Mouse (Mus musculus) intestine, embryonic 16.5 days (tissue): ENCODE results near the gene Olfr655. TPM values are rescaled to one million over a fixed set of nuclear protein-coding genes. Genes with fewer than 3 reads are reported as not detected.
A peak's percentile ranks its signal among the peaks of the same experiment; 100 is the strongest.

Experiments
- ATAC-seq: fragments of 200-750 bp; cut with Nextera tagmentation; 2 replicates; pipeline ENCODE4 v1.8.0; 2017; ENCODE audit warnings: moderate TSS enrichment, moderate library complexity
- H3K27ac ChIP-seq: fragments of 300-500 bp; sonication (generic); 2 replicates; pipeline ENCODE4 v1.5.1; 2014; ENCODE audit warnings: mild to moderate bottlenecking, low read length
- H3K27me3 ChIP-seq: fragments of 300-500 bp; sonication (generic); replicated peaks from 2 replicates; pipeline ENCODE4 v1.6.1; 2014; ENCODE audit warnings: low read length, control low read depth, mixed read lengths; ENCODE audit not compliant: control insufficient read depth, insufficient read depth
- H3K36me3 ChIP-seq: fragments of 300-500 bp; sonication (generic); 2 replicates; pipeline ENCODE4 v1.6.1; 2014; ENCODE audit warnings: low read length, control low read depth; ENCODE audit not compliant: control insufficient read depth, insufficient read depth
- H3K4me1 ChIP-seq: fragments of 300-500 bp; sonication (generic); 2 replicates; pipeline ENCODE4 v1.6.1; 2014; ENCODE audit warnings: low read length, control low read depth, mixed read lengths; ENCODE audit not compliant: control insufficient read depth, insufficient read depth
- H3K4me2 ChIP-seq: fragments of 300-500 bp; sonication (generic); 2 replicates; pipeline ENCODE4 v1.6.1; 2014; ENCODE audit warnings: low read depth, low read length, control low read depth
- H3K4me3 ChIP-seq: fragments of 300-500 bp; sonication (generic); 2 replicates; pipeline ENCODE4 v1.5.1; 2014; ENCODE audit warnings: mild to moderate bottlenecking, low read length
- H3K9ac ChIP-seq: fragments of 300-500 bp; sonication (generic); 2 replicates; pipeline ENCODE4 v1.6.1; 2014; ENCODE audit warnings: low read depth, low read length
- H3K9me3 ChIP-seq: fragments of 300-500 bp; sonication (generic); 2 replicates; pipeline ENCODE4 v1.6.1; 2016; ENCODE audit warnings: low read length, control low read depth; ENCODE audit not compliant: control insufficient read depth
- WGBS: fragments of 180-500 bp; shearing (Covaris S2); extraction: QIAGEN DNeasy Blood & Tissue Kit; methylation state at CpG from one replicate; pipeline ENCODE4 v1.1.7; 2014; 5-methylcytosine and 5-hydroxymethylcytosine counted together
- polyA plus RNA-seq: library from polyadenylated mRNA; unstranded; fragments of >200 nt; fragmentation: Nextera tagmentation; extraction: Ambion mirVana; gene quantifications from 2 replicates; pipeline ENCODE4 v1.2.1, GENCODE M21; 2015

The Olfr655 gene
- not detected in 2 replicates for polyA plus RNA-seq

GRCm38 (mm10) chr7:104601679-104602078, at the start of gene Olfr655:
Gene Olfr655 (minus strand): TSS chr7:104601779.
- WGBS: 82% methylated on average over 2 of the region's 2 CpGs
- no peak for ATAC-seq
- no peaks in the 10 kb centered on the region for H3K4me1 ChIP-seq

GRCm38 (mm10) chr7:104646841-104647482, 45.4 kb upstream of the Olfr655 start, which contains the start of gene Olfr658:
Gene Olfr658 (minus strand): TSS chr7:104647305.
- 24% methylated on average over 21 of the region's 22 CpGs for WGBS
- Histone ChIP-seq H3K36me3 (no peaks in the 10 kb centered on the region), H3K9me3 (no peaks in the 10 kb centered on the region), H3K4me3 (peak within 1 kb of the TSS; percentile 31), H3K9ac (no peak within 1 kb of the TSS), H3K27ac (no peak within 1 kb of the TSS), H3K4me2 (peak within 1 kb of the TSS; percentile 55), H3K4me1 (no peaks in the 10 kb centered on the region), H3K27me3 (no peaks in the 10 kb centered on the region)
- ATAC-seq: peak; percentile 91

More at GRCm38 (mm10) chr7:104601679-104602078, at the start of gene Olfr655:
- Histone ChIP-seq H3K27ac (no peak within 1 kb of the TSS), H3K9ac (no peak within 1 kb of the TSS), H3K9me3 (no peaks in the 10 kb centered on the region), H3K4me2 (no peak within 1 kb of the TSS), H3K27me3 (no peaks in the 10 kb centered on the region), H3K4me3 (no peak within 1 kb of the TSS), H3K36me3 (no peaks in the 10 kb centered on the region)

- H3K36me3 ChIP-seq: no peaks in the 10 kb centered on the region
- no peak within 1 kb of the TSS for H3K4me2 ChIP-seq
- no peaks in the 10 kb centered on the region for H3K27me3 ChIP-seq
- H3K4me1 ChIP-seq: no peaks in the 10 kb centered on the region
- no peak within 1 kb of the TSS for H3K9ac ChIP-seq
- H3K4me3 ChIP-seq: no peak within 1 kb of the TSS
- H3K27ac ChIP-seq: no peak within 1 kb of the TSS
- no peak for ATAC-seq
- no peaks in the 10 kb centered on the region for H3K9me3 ChIP-seq
These were observed 22.9 kb upstream of the Olfr655 start, which contains the start of gene Olfr657 for GRCm38 (mm10) chr7:104624494-104624893. Gene Olfr657 (plus strand): TSS chr7:104624794.

GRCm38 (mm10) chr7:104613655-104614054, 12.1 kb upstream of the Olfr655 start, which contains the start of gene Olfr656:
Gene Olfr656 (plus strand): TSS chr7:104613955.
- Histone ChIP-seq H3K27ac (no peak within 1 kb of the TSS), H3K4me2 (no peak within 1 kb of the TSS), H3K4me1 (no peaks in the 10 kb centered on the region), H3K27me3 (no peaks in the 10 kb centered on the region), H3K9ac (no peak within 1 kb of the TSS), H3K4me3 (no peak within 1 kb of the TSS), H3K36me3 (no peaks in the 10 kb centered on the region), H3K9me3 (no peaks in the 10 kb centered on the region)
- ATAC-seq: no peak
- WGBS: 78% methylated on average over 4 of the region's 4 CpGs

- Histone ChIP-seq H3K27ac (no peak overlapping the region), H3K27me3 (no peaks in the 10 kb centered on the region), H3K4me2 (no peak overlapping the region), H3K9me3 (no peaks in the 10 kb centered on the region), H3K9ac (no peak overlapping the region), H3K36me3 (no peaks in the 10 kb centered on the region), H3K4me3 (no peak overlapping the region), H3K4me1 (no peaks in the 10 kb centered on the region)
- no peak for ATAC-seq
These were observed 3.1 kb upstream of the Olfr655 start for GRCm38 (mm10) chr7:104604727-104605126.

- H3K36me3 ChIP-seq: no peaks in the 10 kb centered on the region
- no peaks in the 10 kb centered on the region for H3K4me1 ChIP-seq
- H3K27me3 ChIP-seq: no peaks in the 10 kb centered on the region
- no peak for ATAC-seq
- no peak overlapping the region for H3K4me3 ChIP-seq
- 2% methylated on average over 3 of the region's 3 CpGs for WGBS
- no peak overlapping the region for H3K4me2 ChIP-seq
- no peaks in the 10 kb centered on the region for H3K9me3 ChIP-seq
- no peak overlapping the region for H3K9ac ChIP-seq
- H3K27ac ChIP-seq: no peak overlapping the region
These were observed 1.6 kb upstream of the Olfr655 start for GRCm38 (mm10) chr7:104603173-104603572.

- no peaks in the 10 kb centered on the region for H3K27me3 ChIP-seq
These were observed 13.3 kb downstream of the Olfr655 start for GRCm38 (mm10) chr7:104588274-104588673.

GRCm38 (mm10) chr7:104586725-104587124, 14.9 kb downstream of the Olfr655 start, which contains the start of gene Olfr654:
Gene Olfr654 (plus strand): TSS chr7:104587025.
- Histone ChIP-seq H3K4me1 (no peaks in the 10 kb centered on the region), H3K9ac (no peak within 1 kb of the TSS), H3K36me3 (no peaks in the 10 kb centered on the region), H3K9me3 (no peaks in the 10 kb centered on the region), H3K27ac (no peak within 1 kb of the TSS), H3K4me2 (no peak within 1 kb of the TSS), H3K27me3 (no peaks in the 10 kb centered on the region), H3K4me3 (no peak within 1 kb of the TSS)
- 74% methylated on average over 4 of the region's 4 CpGs for WGBS
- ATAC-seq: no peak

More at GRCm38 (mm10) chr7:104588274-104588673, 13.3 kb downstream of the Olfr655 start:
- H3K9ac ChIP-seq: no peak overlapping the region
- no peak overlapping the region for H3K4me2 ChIP-seq
- H3K36me3 ChIP-seq: no peaks in the 10 kb centered on the region
- no peaks in the 10 kb centered on the region for H3K9me3 ChIP-seq
- ATAC-seq: no peak
- no peaks in the 10 kb centered on the region for H3K4me1 ChIP-seq
- no peak overlapping the region for H3K27ac ChIP-seq
- no peak overlapping the region for H3K4me3 ChIP-seq
- 80% methylated on average over 5 of the region's 5 CpGs for WGBS

- no peaks in the 10 kb centered on the region for H3K27me3 ChIP-seq
- no peak overlapping the region for H3K27ac ChIP-seq
- WGBS: 64% methylated on average over 4 of the region's 4 CpGs
- H3K4me1 ChIP-seq: no peaks in the 10 kb centered on the region
- H3K4me3 ChIP-seq: no peak overlapping the region
- H3K9ac ChIP-seq: no peak overlapping the region
- H3K9me3 ChIP-seq: no peaks in the 10 kb centered on the region
- no peaks in the 10 kb centered on the region for H3K36me3 ChIP-seq
- H3K4me2 ChIP-seq: no peak overlapping the region
- ATAC-seq: peak; percentile 83
These were observed 20.1 kb downstream of the Olfr655 start for GRCm38 (mm10) chr7:104581429-104581828.
